Mouse (Mus musculus) MEL (cell line): Measurements from ENCODE around the gene Gprc5b.

Experiments
- CTCF ChIP-seq, 3 experiments: IDR thresholded peaks in 2 of 3; conservative IDR thresholded peaks in 1 of 3; 2 replicates each; pipeline ENCODE4 v1.5.1; 2011 to 2012; ENCODE audit warnings: low read length in 3 of 3, low read depth in 2 of 3, mild to moderate bottlenecking in 2 of 3, improper control_type of control experiment in 1 of 3, inconsistent platforms in 1 of 3, mixed read lengths in 1 of 3, moderate library complexity in 1 of 3; ENCODE audit not compliant: control insufficient read depth in 1 of 3, insufficient read depth in 1 of 3, poor library complexity in 1 of 3, severe bottlenecking in 1 of 3
- ELF1 ChIP-seq: IDR thresholded peaks from 2 replicates; pipeline ENCODE4 v1.6.1; 2014; ENCODE audit warnings: low read depth, mild to moderate bottlenecking, inconsistent platforms, low read length, improper control_type of control experiment, moderate library complexity
- EP300 ChIP-seq, 2 experiments: IDR thresholded peaks; 2 replicates each; pipeline ENCODE4 v1.6.1; 2011; ENCODE audit warnings: improper control_type of control experiment in 2 of 2, low read length in 2 of 2, low read depth in 1 of 2, mild to moderate bottlenecking in 1 of 2
- JUND ChIP-seq: IDR thresholded peaks from 2 replicates; pipeline ENCODE4 v1.6.1; 2011; ENCODE audit warnings: low read depth, mild to moderate bottlenecking, improper control_type of control experiment, low read length
- POLR2A ChIP-seq, 2 experiments: IDR thresholded peaks; 2 replicates each; pipeline ENCODE4 v1.6.1; 2011 to 2012; ENCODE audit warnings: low read length in 2 of 2, mild to moderate bottlenecking in 2 of 2, control low read depth in 1 of 2, improper control_type of control experiment in 1 of 2, low read depth in 1 of 2, moderate library complexity in 1 of 2; ENCODE audit not compliant: control insufficient read depth in 1 of 2, insufficient read depth in 1 of 2, poor library complexity in 1 of 2
- RAD21 ChIP-seq: IDR thresholded peaks from 2 replicates; pipeline ENCODE4 v1.6.1; 2011; ENCODE audit warnings: mild to moderate bottlenecking, low read depth, low read length, improper control_type of control experiment
- TAL1 ChIP-seq: IDR thresholded peaks from 2 replicates; pipeline ENCODE4 v1.6.1; 2012; ENCODE audit warnings: mild to moderate bottlenecking, inconsistent platforms, low read length, moderate library complexity, mixed read lengths
- USF2 ChIP-seq, 2 experiments: IDR thresholded peaks; 2 replicates each; pipeline ENCODE4 v1.6.1; 2011 to 2012; ENCODE audit warnings: improper control_type of control experiment in 2 of 2, low read length in 2 of 2, borderline replicate concordance in 1 of 2, inconsistent platforms in 1 of 2, low read depth in 1 of 2, mild to moderate bottlenecking in 1 of 2; ENCODE audit not compliant: insufficient read depth in 1 of 2
- ZC3H11A ChIP-seq: IDR thresholded peaks from 2 replicates; pipeline ENCODE4 v1.6.1; 2012; ENCODE audit warnings: low read depth, mild to moderate bottlenecking, inconsistent platforms, low read length, improper control_type of control experiment
- ZKSCAN1 ChIP-seq: IDR thresholded peaks from 2 replicates; pipeline ENCODE4 v1.6.1; 2012; ENCODE audit warnings: low read depth, mild to moderate bottlenecking, inconsistent platforms, low read length, improper control_type of control experiment, moderate library complexity
- ZMIZ1 ChIP-seq: IDR thresholded peaks from 2 replicates; pipeline ENCODE4 v1.6.1; 2012; ENCODE audit warnings: low read depth, mild to moderate bottlenecking, inconsistent platforms, low read length, improper control_type of control experiment, moderate library complexity

DNA sequence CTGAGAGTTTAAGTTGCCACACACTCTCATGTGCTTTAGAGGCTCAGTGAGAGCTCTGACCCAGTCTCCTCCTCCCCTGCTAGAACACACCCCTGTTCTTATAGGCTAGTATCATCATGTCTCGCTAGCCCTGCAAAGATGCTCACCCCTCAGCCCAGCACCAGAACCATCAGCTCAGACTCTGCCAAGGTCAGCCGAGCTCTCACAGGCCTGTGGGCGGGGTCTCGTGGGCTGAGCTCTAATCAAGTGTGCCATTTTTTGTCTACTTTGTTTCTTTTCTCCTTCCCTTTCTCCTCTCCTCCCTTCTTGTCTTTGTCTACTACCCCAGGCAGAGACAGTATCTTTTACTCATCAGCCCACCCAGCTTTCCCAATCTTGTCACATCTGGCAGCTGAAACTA is 9.2 kb downstream of the Gprc5b start:
- TF ChIP-seq CTCF (IDR thresholded peaks at IDR 0.05 in 2 of 3, conservative IDR thresholded peaks at IDR 0.05 in 1 of 3; ENCODE audit: control insufficient read depth in 1 of 3, insufficient read depth in 1 of 3, low read depth in 2 of 3, low read length in 3 of 3, poor library complexity in 1 of 3, severe bottlenecking in 1 of 3) (no peak), EP300 (IDR thresholded peaks at IDR 0.05; ENCODE audit: low read depth in 1 of 2, low read length in 2 of 2) (no peak), POLR2A (IDR thresholded peaks at IDR 0.05; ENCODE audit: control insufficient read depth in 1 of 2, insufficient read depth in 1 of 2, low read depth in 1 of 2, low read length in 2 of 2, poor library complexity in 1 of 2) (no peak), TAL1 (no peak), JUND (no peak), ZMIZ1 (no peak), ZC3H11A (no peak), USF2 (IDR thresholded peaks at IDR 0.05; ENCODE audit: borderline replicate concordance in 1 of 2, insufficient read depth in 1 of 2, low read depth in 1 of 2, low read length in 2 of 2) (no peak), ELF1 (no peak), RAD21 (no peak), ZKSCAN1 (no peak)
